Mouse (Mus musculus) hindbrain, embryonic 14.5 days (tissue): ENCODE results near the gene Uts2r. TPM values are rescaled to one million over a fixed set of nuclear protein-coding genes. Genes with fewer than 3 reads are reported as not detected.

Experiments used
- polyA plus RNA-seq: library from polyadenylated mRNA; unstranded; fragments of >200 nt; fragmentation: Nextera tagmentation; extraction: Ambion mirVana; gene quantifications from 2 replicates; pipeline ENCODE4 v1.2.1, GENCODE M21; 2014

Gene Uts2r
- polyA plus RNA-seq, 1 experiment from 2014 or later, result 0.19 TPM

Other genes with a start within 250 kb of the Uts2r start
- 5.0 and 5.2 TPM in 2 replicates for gene Ccdc57, start 227.4 kb upstream of the Uts2r start, polyA plus RNA-seq
- 4.2 and 4.4 TPM in 2 replicates for gene Slc16a3, start 211.8 kb upstream of the Uts2r start, polyA plus RNA-seq
- gene Csnk1d, start 168.9 kb upstream of the Uts2r start, polyA plus RNA-seq, result 73.3 and 77.4 TPM in 2 replicates
- 0.24 TPM in 1 of 2 replicates, not detected in the other for gene Cd7, start 120.9 kb upstream of the Uts2r start, polyA plus RNA-seq
- gene Sectm1b, start 96.7 kb upstream of the Uts2r start, polyA plus RNA-seq, result not detected in 2 replicates
- not detected in 2 replicates for gene Sectm1a, start 79.1 kb upstream of the Uts2r start, polyA plus RNA-seq
- gene Tex19.2, start 41.6 kb upstream of the Uts2r start, polyA plus RNA-seq, result not detected in 2 replicates
- not detected in 2 replicates for gene Tex19.1, start 14.1 kb upstream of the Uts2r start, polyA plus RNA-seq
- gene Hexdc, start 44.2 kb downstream of the Uts2r start, polyA plus RNA-seq, result 23.2 and 27.5 TPM in 2 replicates
- 30.3 and 31.1 TPM in 2 replicates for gene Ogfod3, start 44.4 kb downstream of the Uts2r start, polyA plus RNA-seq
- 36.3 and 37.5 TPM in 2 replicates for gene Cybc1, start 69.1 kb downstream of the Uts2r start, polyA plus RNA-seq
- 79.6 and 86.0 TPM in 2 replicates for gene Narf, start 77.0 kb downstream of the Uts2r start, polyA plus RNA-seq
- gene Foxk2, start 99.7 kb downstream of the Uts2r start, polyA plus RNA-seq, result 15.3 and 18.5 TPM in 2 replicates
- gene Wdr45b, start 194.2 kb downstream of the Uts2r start, polyA plus RNA-seq, result 87.1 and 95.2 TPM in 2 replicates
- gene Rab40b, start 228.0 kb downstream of the Uts2r start, polyA plus RNA-seq, result 11.4 and 16.0 TPM in 2 replicates